In genomic region chr2:165956096-165956740, GRCm38 (mm10) we compare ENCODE assay signal across 1 mouse cellular context.
TF ChIP-seq lines count a peak whose summit lies in the region.

No protein-coding gene starts in this region.

TF ChIP-seq in MEL, 35 proteins besides CTCF, POLR2A, EP300 and RAD21 (continued from another document):
- TF ChIP-seq POLR2AphosphoS5 (IDR thresholded peaks at IDR 0.05; ENCODE audit: borderline replicate concordance, low read depth, low read length) = no peak
- no peak for TF ChIP-seq MAX (IDR thresholded peaks at IDR 0.05; ENCODE audit: low read length)
- TF ChIP-seq TAL1 (IDR thresholded peaks at IDR 0.05; ENCODE audit: low read length) = no peak
TF ChIP-seq in MEL: peak in this region for 6.
